Mouse (Mus musculus) kidney, adult 8-10 months (tissue): Measurements from ENCODE around the gene Nepn.

Experiments
- DNase-seq, 2 experiments: peaks; one replicate each; pipeline ENCODE4 v3.0.0; 2022

The Nepn gene

GRCm38 (mm10) chr10:52388922-52389430, at the start of gene Nepn:
Gene Nepn (plus strand): TSS chr10:52388972.
- no peak for DNase-seq

DNA sequence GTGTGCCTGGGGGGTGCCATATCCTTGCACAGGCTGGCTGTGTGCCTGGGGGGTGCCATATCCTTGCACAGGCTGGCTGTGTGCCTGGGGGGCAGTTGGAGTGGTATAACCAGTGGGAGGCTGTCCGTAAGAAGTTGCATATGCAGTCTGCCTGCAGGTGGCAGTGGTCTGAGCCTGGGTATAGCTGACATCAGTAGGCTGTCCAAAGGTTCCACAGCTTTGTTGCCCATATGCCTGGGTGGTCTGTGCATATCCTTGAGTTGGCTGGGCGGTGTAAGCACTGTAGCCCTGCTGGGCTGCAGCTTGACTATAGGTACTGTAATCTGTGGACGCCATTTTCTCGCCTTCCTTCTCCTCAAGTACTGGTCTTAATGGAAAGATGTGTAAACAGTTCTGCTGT, 45.4 kb upstream of the Nepn start:
- peak in 1 of 2 experiments; percentile 7 for DNase-seq

DNA sequence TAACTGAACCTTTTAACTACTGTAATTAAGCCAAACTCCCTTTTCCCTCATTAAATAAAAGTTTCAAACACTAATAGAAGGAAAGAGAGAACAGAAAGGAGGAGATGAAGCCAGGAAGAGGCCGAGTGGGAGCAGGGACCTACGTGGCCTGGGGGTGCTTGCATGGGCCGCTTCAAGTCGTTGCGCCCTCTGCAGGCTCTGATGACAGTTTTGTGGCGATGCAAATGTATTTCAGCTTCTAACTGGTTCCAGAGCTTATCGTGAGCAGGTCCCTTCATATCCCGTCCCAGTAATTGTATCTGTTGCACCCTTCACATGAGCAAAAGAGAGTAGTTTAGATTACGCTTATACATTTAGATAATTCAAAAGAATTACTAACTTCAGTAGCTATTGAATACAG, 35.6 kb upstream of the Nepn start:
- no peak for DNase-seq

- DNase-seq, result no peak
These were observed 30.3 kb upstream of the Nepn start, which contains the start of gene Gm26741 for GRCm38 (mm10) chr10:52358467-52358866. Gene Gm26741 (plus strand): TSS chr10:52358767.

DNA sequence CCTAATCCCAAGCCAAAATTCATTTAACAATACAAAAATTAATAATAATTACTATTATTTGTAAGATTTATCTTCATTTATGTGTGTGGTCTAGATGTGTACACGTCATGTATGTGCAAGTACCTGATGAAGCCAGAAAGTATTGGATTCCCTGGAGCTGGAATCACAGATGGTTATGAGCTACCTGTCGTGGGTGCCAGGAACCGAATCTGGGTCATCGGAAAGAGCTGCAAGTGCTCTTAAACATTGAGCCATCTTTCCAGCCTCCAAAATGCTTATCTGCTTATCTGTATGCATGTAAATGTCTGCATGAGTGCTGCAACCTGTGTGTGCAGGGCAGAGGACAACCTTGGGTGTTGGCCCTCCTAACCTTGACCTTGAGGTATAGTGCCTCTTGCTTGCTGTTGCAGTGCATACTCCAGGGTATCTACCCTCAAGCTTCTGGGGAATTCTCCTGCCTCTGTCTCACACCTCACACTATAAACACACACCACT, 28.5 kb upstream of the Nepn start:
- DNase-seq, result no peak

- peak in 1 of 2 experiments; percentile 23 for DNase-seq
These were observed 27.7 kb upstream of the Nepn start for GRCm38 (mm10) chr10:52360862-52361609.

GRCm38 (mm10) chr10:52368376-52368775, 20.4 kb upstream of the Nepn start:
- DNase-seq, result no peak

DNA sequence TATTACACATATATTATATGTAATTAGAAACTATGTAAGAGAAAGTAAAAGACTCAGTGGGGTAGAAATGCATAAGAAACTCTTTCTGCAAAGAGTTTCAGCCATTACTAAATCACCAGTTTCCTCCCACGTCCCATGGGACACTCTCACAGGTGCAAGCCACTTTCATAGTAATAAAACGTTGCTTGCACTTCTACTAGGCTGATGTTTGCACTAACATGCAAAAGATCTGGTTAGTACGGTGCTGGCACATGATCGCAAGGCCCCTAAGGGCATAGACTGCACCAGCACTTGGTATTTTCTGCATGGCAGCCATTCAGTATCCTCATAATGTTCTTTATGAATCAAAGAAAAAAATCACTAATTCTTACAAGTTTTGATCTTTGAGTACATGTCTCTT, 14.9 kb upstream of the Nepn start:
- DNase-seq, result no peak

GRCm38 (mm10) chr10:52374651-52375050, 14.1 kb upstream of the Nepn start:
- DNase-seq, result peak in 1 of 2 experiments; percentile 68

DNA sequence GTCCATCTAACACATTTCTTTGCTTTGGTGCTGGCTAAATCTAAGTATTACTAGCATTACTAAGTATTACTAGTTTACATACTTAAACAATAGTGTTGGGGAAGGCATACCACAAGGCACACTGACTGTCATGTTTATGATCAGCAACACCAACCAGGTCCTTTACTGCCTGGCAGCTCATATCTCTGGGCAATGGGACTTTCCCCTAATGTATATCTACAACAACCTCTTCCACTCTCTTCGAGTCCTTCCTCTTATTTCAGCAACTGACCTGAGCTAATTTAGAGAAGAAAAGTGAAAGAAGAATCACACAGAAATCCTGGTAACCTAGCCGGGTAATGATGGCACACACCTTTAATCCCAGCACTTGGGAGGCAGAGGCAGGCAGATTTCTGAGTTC, 12.3 kb upstream of the Nepn start:
- no peak for DNase-seq

GRCm38 (mm10) chr10:52377813-52378212, 11.0 kb upstream of the Nepn start:
- no peak for DNase-seq

GRCm38 (mm10) chr10:52381321-52381801, 7.4 kb upstream of the Nepn start:
- no peak for DNase-seq

- peak; percentile 97 to 98 for DNase-seq
These were observed 6.8 kb upstream of the Nepn start, which contains the start of gene Gopc for GRCm38 (mm10) chr10:52381845-52382591. Gene Gopc (minus strand): TSS chr10:52382124.

GRCm38 (mm10) chr10:52383022-52383421, 5.8 kb upstream of the Nepn start:
- peak; percentile 45 for DNase-seq

- DNase-seq, result no peak
These were observed 5.2 kb upstream of the Nepn start for GRCm38 (mm10) chr10:52383522-52383921.

- peak; percentile 50 to 52 for DNase-seq
These were observed 3.8 kb upstream of the Nepn start for GRCm38 (mm10) chr10:52384823-52385610.

DNA sequence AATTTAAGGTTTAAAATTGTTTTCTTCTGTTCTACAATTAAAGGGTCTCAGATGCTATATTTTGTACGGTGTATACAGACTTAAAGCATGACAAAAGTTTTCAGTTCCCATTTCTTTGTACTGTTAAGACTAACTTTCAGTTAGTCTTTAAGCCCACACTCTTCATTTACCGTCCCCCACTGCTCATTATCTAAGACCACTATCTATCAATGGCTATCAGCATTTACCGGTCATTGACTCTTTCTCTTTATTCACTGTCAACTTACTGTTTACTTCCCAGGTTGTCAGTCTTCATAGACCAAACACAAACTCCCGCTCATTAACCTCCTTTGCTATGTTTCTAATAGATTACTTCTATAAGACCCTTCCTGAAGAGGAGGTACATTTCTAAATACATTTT, 1.6 kb upstream of the Nepn start:
- no peak for DNase-seq

DNA sequence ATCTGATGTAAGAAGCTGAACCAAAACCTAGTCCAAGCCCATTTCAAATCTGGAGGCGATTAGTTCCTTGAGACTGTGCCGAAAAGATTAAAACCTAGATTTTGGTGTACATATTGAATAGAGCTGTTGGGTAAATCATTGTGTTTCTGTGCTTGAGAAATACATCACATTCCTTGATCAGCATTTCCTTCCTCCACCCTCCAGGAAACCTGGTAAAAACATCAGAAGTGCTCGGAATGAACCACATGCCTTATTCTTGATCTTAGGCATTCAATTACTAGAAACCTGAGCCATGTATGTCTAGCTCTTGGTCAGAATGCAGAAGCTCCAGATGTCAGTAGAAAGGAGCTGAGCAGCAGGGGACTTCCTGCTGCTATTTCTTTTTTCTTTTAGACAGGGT, 666 bp downstream of the Nepn start:
- DNase-seq, result no peak

DNA sequence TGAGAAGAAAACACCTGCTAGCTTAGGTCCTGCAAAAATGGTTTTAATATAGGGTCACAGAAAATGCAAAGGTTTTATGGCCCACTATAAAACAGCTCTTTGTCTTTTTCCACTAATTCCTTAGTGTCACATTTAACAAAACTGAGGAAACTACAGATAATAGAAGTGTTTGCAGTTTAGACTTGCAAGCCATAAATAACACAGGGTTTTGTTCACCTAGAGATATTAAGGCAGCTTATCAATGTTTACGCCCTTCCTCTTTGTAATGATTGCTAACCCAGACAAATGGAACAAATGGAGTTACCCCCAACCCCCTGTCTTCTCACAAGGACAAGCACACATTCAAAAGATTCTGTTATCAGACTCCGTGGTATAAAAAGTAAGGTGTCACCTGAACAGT, 2.4 kb downstream of the Nepn start:
- DNase-seq, result no peak

DNA sequence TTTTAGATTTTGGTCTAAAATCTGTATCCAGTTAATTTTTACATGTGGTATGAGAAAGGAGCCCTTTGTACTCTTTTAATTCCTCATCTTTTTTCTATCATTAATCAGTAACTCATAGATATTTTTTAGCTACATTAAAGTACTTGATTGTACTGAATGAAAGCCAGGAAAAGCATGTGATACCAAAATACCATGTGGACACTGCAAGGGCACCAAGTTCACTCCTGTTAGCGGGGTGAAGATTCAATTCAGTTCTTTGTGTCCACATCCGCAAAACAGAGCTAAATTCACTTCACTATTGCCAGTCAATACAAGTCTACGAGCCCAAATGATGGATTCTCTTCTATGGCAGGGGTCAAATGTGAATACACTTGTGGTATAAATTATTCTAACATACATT, 7.9 kb downstream of the Nepn start:
- DNase-seq, result peak; percentile 56 to 84

DNA sequence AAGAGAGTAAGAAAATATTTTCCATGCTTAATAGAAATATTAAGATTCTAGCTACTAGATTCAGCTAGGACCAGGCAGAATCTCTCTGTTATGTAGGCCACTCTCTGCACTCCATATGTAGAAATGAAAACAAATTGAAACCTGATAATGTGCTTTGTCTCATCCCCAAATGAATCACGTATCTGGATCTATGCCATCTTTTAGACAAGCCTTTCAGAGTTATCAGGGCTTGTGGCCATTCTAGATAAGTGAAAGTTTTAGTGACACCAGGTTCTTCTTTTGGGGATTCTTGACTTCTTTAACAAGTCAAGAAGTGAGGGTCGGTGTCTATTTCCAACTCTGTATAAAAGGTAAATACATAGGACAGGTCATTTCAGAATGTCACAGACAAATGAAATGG, 9.9 kb downstream of the Nepn start:
- DNase-seq, result no peak

DNA sequence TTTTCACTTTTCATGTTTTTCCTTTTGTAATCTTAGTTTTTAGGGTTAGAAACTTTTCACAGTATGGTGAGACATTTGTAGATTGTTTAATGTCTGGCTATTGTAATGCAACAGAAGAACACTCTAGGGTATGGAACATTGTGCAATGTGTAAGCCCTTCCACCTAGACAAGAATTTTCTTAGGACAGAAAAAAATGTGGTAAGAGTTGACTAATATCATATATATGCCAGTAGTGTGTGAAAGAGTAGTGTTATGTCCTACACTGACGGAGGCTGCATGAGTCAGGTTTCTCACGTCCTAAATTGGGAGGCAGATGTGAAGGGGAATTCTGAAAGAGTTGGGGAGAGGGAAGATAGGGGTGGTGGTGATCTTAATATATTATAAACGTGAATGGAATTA, 10.9 kb downstream of the Nepn start:
- DNase-seq, result no peak

- DNase-seq, result peak in 1 of 2 experiments; percentile 1
These were observed 16.4 kb downstream of the Nepn start for GRCm38 (mm10) chr10:52405160-52405559.
